Mouse (Mus musculus) thymus, adult 2 months (tissue): ENCODE results near the gene Pdgfb. TPM values are rescaled to one million over a fixed set of nuclear protein-coding genes. Genes with fewer than 3 reads are reported as not detected.

ENCODE experiments used
- DNase-seq: peaks from one replicate; pipeline ENCODE4 v3.0.0; 2021
- H3K27ac ChIP-seq: fragments of 200-500 bp; 2 replicates; pipeline ENCODE4 v1.5.1; 2012; ENCODE audit warnings: low read length, control low read depth; ENCODE audit not compliant: control insufficient read depth, insufficient read depth
- H3K27me3 ChIP-seq: fragments of 200-500 bp; 2 replicates; pipeline ENCODE4 v1.6.1; 2012; ENCODE audit warnings: mild to moderate bottlenecking, low read length, moderate library complexity, mixed read lengths; ENCODE audit not compliant: control insufficient read depth, insufficient read depth
- H3K36me3 ChIP-seq: fragments of 200-500 bp; 2 replicates; pipeline ENCODE4 v1.6.1; 2012; ENCODE audit warnings: mild to moderate bottlenecking, low read length, moderate library complexity; ENCODE audit not compliant: control insufficient read depth, insufficient read depth
- H3K4me1 ChIP-seq: fragments of 200-500 bp; replicated peaks from 2 replicates; pipeline ENCODE4 v1.6.1; 2012; ENCODE audit warnings: low read length; ENCODE audit not compliant: control insufficient read depth, insufficient read depth
- H3K4me3 ChIP-seq: fragments of 200-500 bp; 2 replicates; pipeline ENCODE4 v1.5.1; 2012; ENCODE audit warnings: mild to moderate bottlenecking, low read length, control low read depth, moderate library complexity; ENCODE audit not compliant: control insufficient read depth, insufficient read depth
- CTCF ChIP-seq: fragments of 200-500 bp; IDR thresholded peaks from 2 replicates; pipeline ENCODE4 v1.5.1; 2012; ENCODE audit warnings: mild to moderate bottlenecking, control low read depth, low read length, moderate library complexity, borderline replicate concordance; ENCODE audit not compliant: control insufficient read depth, poor library complexity, insufficient read depth; ENCODE audit errors: extremely low read depth
- POLR2A ChIP-seq: fragments of 200-500 bp; IDR thresholded peaks from 2 replicates; pipeline ENCODE4 v1.6.1; 2012; ENCODE audit warnings: mild to moderate bottlenecking, low read length, control low read depth, moderate library complexity; ENCODE audit not compliant: control insufficient read depth, poor library complexity, insufficient read depth; ENCODE audit errors: extremely low read depth
- WGBS: fragments of 180-500 bp; shearing (Covaris S2); methylation state at CpG from one replicate; pipeline ENCODE4 v1.1.7; 2018; 5-methylcytosine and 5-hydroxymethylcytosine counted together
- polyA plus RNA-seq: library from polyadenylated mRNA; depleted of rRNA; stranded (reverse); fragments of >200 nt; gene quantifications from 2 replicates; pipeline ENCODE4 v1.2.3, GENCODE M21; 2012

Gene Pdgfb
- polyA plus RNA-seq, 1 experiment = 11.6 TPM

DNA sequence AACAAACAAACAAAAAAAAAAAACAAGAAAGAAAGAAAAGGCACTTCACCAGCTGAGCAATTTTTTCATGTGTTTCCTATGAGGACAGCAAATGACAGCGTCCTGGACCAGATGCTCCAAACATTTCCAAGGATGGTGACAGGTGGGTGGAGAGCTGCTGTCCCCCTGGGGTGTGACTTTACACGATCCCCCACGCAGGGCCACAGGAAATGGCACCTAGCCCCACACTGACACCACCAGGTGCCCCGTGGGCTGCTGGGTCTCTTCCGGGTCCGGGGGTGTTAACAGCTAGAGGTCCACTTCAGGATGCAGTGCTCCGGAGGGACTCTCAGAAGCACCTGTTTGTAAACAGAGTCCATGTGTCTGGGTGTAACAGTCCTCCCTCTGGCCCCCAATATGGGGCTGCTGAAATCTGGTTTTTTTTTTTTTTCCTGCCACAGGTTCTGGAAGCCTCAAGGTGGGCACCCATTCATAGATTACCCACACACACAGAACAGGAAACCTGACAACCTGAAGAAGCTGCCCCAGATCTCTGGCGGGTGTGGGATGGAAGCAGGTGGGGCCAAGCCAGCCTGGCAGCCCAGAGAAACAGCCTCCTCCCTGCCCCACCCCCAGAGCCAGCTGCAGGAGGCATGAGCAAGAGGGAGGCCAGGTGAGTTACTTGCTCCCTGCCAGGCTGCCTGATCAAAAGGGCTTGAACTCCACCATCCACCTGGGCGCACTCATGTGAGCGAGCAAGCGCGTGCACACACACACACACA lies 5.2 kb downstream of the Pdgfb start:
- peaks cover 65% of the 10 kb centered on the region for H3K4me1 ChIP-seq
- peaks cover 23% of the 10 kb centered on the region; the same call in 1 of the 2 replicates for H3K27me3 ChIP-seq
- H3K4me3 ChIP-seq = no peak overlapping the region
- TF ChIP-seq POLR2A (no peak), CTCF (no peak)
- H3K27ac ChIP-seq = no peak overlapping the region
- no peaks in the 10 kb centered on the region for H3K36me3 ChIP-seq
- peak; percentile 82 for DNase-seq
- WGBS = 17% methylated on average over 12 of the region's 12 CpGs

DNA sequence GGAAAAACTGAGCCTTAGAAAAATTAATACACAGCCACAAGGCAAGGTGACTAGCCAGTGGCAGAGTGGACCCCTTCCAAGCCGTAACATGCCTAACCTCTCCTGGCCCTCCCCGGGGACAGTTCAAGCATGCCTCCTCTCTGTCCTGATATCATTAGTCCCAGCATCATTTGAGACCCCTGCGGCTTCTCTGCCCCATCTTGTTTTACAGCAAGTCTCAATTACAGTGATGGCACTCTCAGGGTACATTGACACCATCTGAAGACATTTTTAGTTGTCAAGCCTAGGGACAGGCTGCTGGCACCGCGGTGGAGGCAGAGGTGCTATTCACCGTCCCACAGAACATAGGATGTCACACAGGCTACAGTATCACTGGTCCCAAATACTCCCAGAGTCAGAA lies 6.3 kb downstream of the Pdgfb start:
- no peak overlapping the region for H3K27ac ChIP-seq
- TF ChIP-seq CTCF = no peak
- no peak for TF ChIP-seq POLR2A
- peaks cover 59% of the 10 kb centered on the region for H3K4me1 ChIP-seq
- no peaks in the 10 kb centered on the region for H3K36me3 ChIP-seq
- H3K4me3 ChIP-seq = no peak overlapping the region
- peaks cover 13% of the 10 kb centered on the region; the same call in 1 of the 2 replicates for H3K27me3 ChIP-seq
- 93% methylated on average over 6 of the region's 6 CpGs for WGBS
- no peak for DNase-seq

GRCm38 (mm10) chr15:80006156-80006555 lies 8.6 kb downstream of the Pdgfb start:
- no peak for TF ChIP-seq POLR2A
- TF ChIP-seq CTCF = no peak
- H3K36me3 ChIP-seq = no peaks in the 10 kb centered on the region
- WGBS = 9% methylated on average over 7 of the region's 7 CpGs
- no peaks in the 10 kb centered on the region for H3K27me3 ChIP-seq
- no peak overlapping the region for H3K4me3 ChIP-seq
- DNase-seq = no peak
- peaks cover 39% of the 10 kb centered on the region for H3K4me1 ChIP-seq
- no peak overlapping the region for H3K27ac ChIP-seq

DNA sequence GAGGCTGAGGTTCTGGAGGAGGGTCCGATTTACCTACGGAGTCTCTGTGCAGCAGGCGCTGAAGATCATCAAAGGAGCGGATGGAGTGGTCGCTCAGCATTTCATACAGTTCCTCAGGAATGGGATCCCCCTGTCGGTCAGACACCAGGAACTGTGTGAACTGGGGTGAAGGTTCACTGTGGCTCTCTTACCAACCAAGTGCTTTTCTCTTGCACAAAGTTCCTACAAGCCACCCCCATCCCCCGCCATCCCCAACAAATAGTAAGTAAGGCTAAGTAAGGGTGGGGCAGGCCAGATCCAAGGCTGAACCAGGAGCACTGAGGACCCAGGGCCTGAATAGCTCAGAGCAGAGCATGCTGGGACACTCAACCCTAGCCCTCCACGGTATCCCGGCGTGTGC lies 9.3 kb downstream of the Pdgfb start:
- peaks cover 37% of the 10 kb centered on the region for H3K4me1 ChIP-seq
- no peaks in the 10 kb centered on the region for H3K27me3 ChIP-seq
- no peak for DNase-seq
- H3K36me3 ChIP-seq = no peaks in the 10 kb centered on the region
- TF ChIP-seq POLR2A (no peak), CTCF (no peak)
- WGBS = 77% methylated on average over 10 of the region's 10 CpGs
- H3K4me3 ChIP-seq = no peak overlapping the region
- H3K27ac ChIP-seq = no peak overlapping the region

GRCm38 (mm10) chr15:80004644-80005340 lies 10.0 kb downstream of the Pdgfb start:
- H3K4me1 ChIP-seq = peaks cover 31% of the 10 kb centered on the region
- DNase-seq = no peak
- TF ChIP-seq POLR2A = no peak
- no peak for TF ChIP-seq CTCF
- H3K27me3 ChIP-seq = no peaks in the 10 kb centered on the region
- no peak overlapping the region for H3K27ac ChIP-seq
- H3K4me3 ChIP-seq = no peak overlapping the region
- WGBS = 17% methylated on average over 14 of the region's 14 CpGs
- no peaks in the 10 kb centered on the region for H3K36me3 ChIP-seq

DNA sequence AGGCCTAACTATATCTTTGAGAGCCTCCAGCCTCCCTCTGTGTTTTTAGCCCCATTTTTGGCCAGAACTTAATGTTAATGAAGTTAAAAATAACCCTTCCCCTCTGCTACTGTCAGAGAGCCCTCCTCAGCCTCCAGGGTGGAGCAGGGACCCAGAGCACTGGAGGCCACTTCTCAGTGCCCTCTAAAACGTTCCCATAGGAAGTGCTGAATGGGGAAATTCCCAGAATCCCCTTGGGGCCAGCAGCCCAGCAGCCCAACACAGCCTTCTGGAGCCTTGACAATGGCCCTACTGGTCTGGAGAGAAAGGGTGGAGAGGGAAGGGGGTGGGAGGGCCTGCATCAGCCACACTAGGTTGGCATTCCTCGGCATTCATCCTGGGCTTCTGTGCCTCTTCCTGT lies 11.2 kb downstream of the Pdgfb start:
- H3K27me3 ChIP-seq = no peaks in the 10 kb centered on the region
- H3K27ac ChIP-seq = no peak overlapping the region

More for the DNA sequence above, 11.2 kb downstream of the Pdgfb start:
- H3K4me3 ChIP-seq = no peak overlapping the region
- no peaks in the 10 kb centered on the region for H3K36me3 ChIP-seq
- H3K4me1 ChIP-seq = peaks cover 26% of the 10 kb centered on the region
- TF ChIP-seq POLR2A (no peak), CTCF (no peak)
- WGBS = 87% methylated on average over 2 of the region's 2 CpGs
- no peak for DNase-seq
